Mouse (Mus musculus) gastrocnemius, postnatal 25 days (tissue): ENCODE results near the gene Akap10. TPM values are rescaled to one million over a fixed set of nuclear protein-coding genes. Genes with fewer than 3 reads are reported as not detected.
A peak's percentile ranks its signal among the peaks of the same experiment; 100 is the strongest.
"Not testable (repeated sequence)": the region's sequence is repeated elsewhere in the genome, so short reads cannot be mapped to it uniquely, and the experiment has no call there.

Experiments used
- DNase-seq: peaks from one replicate; pipeline ENCODE4 v3.0.0; 2022
- long read RNA-seq, 2 experiments: library from polyadenylated mRNA; stranded (forward); transcript quantifications; one replicate each; pipeline ENCODE4 v2.0.0; 2021
- total RNA-seq, 2 experiments: library from RNA; stranded (reverse); gene quantifications; 1 replicate in 1 of 2; 2 replicates in 1 of 2; pipeline ENCODE4 v1.2.3; 2021

Akap10 gene
- total RNA-seq, result 1 to 10 TPM; 6.6 to 9.8 TPM
- long read RNA-seq, experiment 1, partial matches to known transcripts, result 0 of 1 reads
- long read RNA-seq, experiment 1, other reads (novel, unspliced or antisense), result 0 of 1 reads
- long read RNA-seq, experiment 2, transcript Akap10-202 (15 exons, 3,874 nt), result major isoform, 6 of 7 reads
- long read RNA-seq, experiment 2, partial matches to known transcripts, result 0 of 7 reads
- long read RNA-seq, experiment 2, other reads (novel, unspliced or antisense), result 1 of 7 reads

DNA sequence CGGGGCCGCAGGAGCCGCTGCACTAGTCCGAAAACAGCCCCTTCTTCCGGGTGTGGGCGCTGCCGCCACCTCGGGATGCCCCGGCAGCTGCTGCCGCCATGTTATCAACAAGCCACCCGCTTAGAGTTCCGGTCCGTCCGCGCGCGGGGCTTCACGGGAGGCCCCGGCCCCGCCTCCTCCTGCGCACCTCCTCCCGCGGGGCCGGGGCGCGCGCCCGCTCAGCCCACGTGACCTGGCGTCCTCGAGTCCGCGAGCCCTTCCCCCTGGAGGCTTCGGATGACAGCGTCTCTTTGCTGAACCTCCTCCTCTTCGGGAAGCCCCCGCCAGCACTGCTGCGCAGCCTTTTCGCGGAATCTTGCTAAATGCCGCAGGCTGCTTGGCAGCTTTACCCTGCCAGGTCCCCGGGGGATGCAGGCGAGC lies at the start of gene Akap10:
Gene Akap10, minus strand, starts transcription at position 155 of the 420 bp plus-strand sequence.
- peak; percentile 95 for DNase-seq

GRCm38 (mm10) chr11:61975783-61976182 lies 45.7 kb upstream of the Akap10 start:
- DNase-seq, result no peak

GRCm38 (mm10) chr11:61974106-61974707 lies 44.2 kb upstream of the Akap10 start:
- no peak for DNase-seq

GRCm38 (mm10) chr11:61971441-61972221 lies 41.6 kb upstream of the Akap10 start:
- DNase-seq, result no peak

DNA sequence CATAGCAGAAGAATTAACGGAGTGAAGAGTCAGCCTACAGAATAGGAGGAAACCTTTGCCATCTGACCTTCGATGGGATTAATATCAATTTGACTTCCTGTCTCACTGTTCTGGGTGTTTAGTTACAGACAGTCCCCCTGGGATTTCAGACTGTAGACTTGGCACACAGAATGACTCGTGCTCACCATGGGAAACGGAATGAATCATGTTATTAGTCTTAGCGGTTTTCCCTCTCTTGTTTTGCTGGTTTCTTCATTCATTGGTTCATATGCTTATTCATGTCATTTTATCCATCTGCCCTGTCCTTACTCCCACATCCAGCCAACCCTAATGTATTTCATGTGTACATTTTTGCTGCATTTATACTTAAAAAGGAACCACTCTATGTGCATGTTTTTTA lies 40.8 kb upstream of the Akap10 start:
- no peak for DNase-seq

DNA sequence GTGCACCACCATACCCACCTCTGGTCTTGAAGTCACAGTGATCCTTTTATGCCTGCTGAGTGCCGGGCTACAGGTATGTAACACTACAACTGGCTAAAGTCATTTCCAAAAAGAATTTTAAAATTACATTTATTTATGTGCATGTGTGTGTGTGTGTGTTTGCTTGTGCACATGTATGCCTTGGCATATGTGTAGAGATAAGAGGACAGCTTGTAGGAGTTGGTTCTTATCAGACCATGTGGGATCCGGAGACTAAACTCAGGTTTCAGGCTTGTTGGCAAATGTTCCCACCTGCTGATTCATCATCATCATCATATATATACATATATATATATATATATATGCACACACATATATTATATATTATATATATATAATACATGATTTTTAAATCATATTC lies 38.8 kb upstream of the Akap10 start:
- no peak for DNase-seq

GRCm38 (mm10) chr11:61967034-61967433 lies 37.0 kb upstream of the Akap10 start:
- no peak for DNase-seq

DNA sequence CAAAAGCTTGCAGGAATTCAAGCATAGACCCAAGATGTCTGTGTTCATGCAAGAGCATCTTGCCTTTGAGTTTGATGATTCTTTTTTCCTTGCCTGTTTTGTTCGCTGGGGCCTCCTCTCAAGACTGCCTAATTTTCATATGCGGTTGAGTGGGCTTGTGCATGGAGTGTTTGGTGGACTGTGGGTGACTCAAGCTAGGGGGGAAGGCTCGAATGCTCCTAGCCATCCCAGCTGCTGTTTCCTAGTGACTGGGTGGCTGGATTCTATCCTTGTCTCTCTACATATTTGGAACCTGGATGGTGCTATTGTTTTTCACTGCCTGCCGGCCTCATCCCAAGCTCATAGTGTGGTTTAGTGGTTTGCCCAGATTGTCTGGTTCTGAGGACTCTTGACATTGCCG lies 34.6 kb upstream of the Akap10 start:
- no peak for DNase-seq

- no peak for DNase-seq
Measured at GRCm38 (mm10) chr11:61963193-61963592, 33.1 kb upstream of the Akap10 start.

DNA sequence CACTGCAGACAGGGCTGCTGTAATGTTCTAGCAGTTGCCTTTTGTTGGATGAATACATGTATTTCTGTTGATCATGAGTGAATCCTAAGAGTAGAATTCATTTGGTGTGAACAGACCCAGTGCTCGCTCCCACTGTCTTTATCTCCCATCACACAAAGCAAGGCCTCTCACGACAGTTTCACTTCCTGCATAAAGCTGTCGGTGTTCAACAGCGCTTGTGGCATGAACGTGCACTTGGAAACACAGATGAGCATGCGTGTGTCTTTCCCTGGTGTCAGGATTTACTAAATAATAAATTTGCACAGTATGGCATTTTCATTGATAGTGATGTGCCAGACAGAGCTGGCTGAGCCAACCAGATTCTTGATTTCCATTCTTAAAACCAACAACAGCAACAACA lies 32.6 kb upstream of the Akap10 start:
- DNase-seq, result no peak

DNA sequence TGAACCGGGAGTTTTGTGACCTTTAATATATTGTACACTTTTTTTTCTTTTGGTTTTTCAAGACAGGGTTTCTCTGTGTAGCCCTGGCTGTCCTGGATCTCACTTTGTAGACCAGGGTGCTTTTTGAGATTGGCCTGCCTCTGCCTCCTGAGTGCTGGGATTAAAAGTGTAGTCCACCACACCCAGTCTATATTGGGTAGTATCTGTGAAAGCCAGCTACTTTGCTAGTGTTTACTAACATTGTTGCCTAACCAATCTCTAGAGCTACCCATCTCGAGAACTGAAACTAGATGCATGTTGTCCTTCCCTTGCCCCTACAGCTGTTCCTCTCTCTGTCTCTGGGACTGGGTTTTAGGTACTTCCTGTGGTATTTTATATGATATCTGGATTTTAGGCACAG lies 30.0 kb upstream of the Akap10 start:
- DNase-seq, result no peak

- not testable (repeated sequence) for DNase-seq
Measured at GRCm38 (mm10) chr11:61958706-61959105, 28.7 kb upstream of the Akap10 start.

DNA sequence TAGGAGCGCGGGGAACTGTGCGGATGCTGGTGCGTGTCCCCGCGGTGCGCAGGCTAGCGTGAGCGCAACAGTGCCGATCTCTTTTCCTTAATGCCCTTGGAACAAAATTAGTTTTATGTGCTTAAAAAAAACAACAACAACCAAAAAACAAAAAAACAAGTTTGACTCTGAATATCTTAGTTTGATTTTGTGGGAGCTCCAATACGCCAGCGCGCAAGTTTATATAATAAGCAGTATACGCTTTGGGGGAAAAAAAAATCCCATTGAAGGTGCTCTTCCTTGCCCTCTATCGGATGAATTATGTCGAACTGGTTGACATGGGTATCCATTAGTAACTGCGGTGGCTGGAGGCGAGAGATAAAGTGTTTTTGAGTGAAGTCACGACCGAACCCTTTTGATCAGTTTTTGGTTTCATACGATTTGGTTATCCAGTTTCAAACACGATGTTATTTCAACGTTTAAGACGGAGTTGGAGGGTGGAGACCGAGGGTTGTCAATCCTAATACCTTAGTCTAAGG lies 27.3 kb upstream of the Akap10 start:
- DNase-seq, result no peak

- peak; percentile 81 for DNase-seq
Measured at GRCm38 (mm10) chr11:61956572-61957295, 26.7 kb upstream of the Akap10 start, which contains the start of gene Specc1. Gene Specc1 (plus strand): TSS chr11:61956763.

GRCm38 (mm10) chr11:61955951-61956350 lies 25.9 kb upstream of the Akap10 start:
- DNase-seq, result no peak

- no peak for DNase-seq
Measured at GRCm38 (mm10) chr11:61955136-61955535, 25.1 kb upstream of the Akap10 start.

DNA sequence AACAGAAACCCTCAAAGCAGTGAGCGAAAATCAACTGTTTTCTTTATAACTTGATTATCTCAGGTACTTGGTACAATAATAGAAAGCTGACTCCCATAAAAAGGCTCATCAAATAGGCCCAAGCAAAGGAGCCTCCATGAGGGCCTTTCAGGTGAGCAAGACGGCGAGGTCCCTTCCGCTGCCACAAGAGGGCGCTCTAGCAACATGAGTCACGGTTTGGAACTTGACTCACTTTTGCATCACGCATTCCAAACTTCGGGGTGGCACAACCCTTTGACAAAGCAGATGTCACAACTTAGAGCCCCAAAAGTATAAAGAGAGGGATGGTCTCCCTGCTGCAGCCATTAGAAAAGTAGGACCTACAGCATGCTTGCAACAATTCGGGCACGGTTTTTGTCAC lies 20.6 kb upstream of the Akap10 start:
- peak; percentile 44 for DNase-seq

GRCm38 (mm10) chr11:61949315-61949714 lies 19.3 kb upstream of the Akap10 start:
- DNase-seq, result no peak

GRCm38 (mm10) chr11:61946608-61947007 lies 16.6 kb upstream of the Akap10 start:
- DNase-seq, result no peak

DNA sequence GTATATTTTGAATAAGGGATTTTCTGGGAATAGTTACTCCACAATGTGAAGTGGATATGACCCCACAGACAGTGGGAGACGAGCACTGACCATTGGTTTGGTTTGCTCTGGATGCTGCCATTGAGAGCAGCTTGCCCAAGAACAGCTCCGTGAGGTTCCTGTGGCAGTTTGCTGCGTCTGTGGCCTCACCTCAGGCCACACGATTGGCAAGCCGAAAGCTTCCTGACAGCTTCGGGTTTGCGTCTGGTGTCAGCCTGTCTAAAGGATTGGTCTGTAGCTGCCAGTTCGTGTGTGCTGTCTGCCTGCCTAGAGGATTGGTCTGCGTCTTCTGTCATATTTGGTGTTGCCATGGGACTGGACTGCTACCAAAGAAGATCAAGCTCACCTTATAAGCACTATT lies 14.4 kb upstream of the Akap10 start:
- no peak for DNase-seq

- DNase-seq, result no peak
Measured at GRCm38 (mm10) chr11:61942903-61943302, 12.9 kb upstream of the Akap10 start.

GRCm38 (mm10) chr11:61937761-61938160 lies 7.7 kb upstream of the Akap10 start:
- no peak for DNase-seq
